Mouse (Mus musculus): ENCODE data around the gene Hist1h1a. TPM values are rescaled to one million over a fixed set of nuclear protein-coding genes. Genes with fewer than 3 reads are reported as not detected.
A peak's percentile ranks its signal among the peaks of the same experiment; 100 is the strongest.
"Not testable (repeated sequence)": the region's sequence is repeated elsewhere in the genome, so short reads cannot be mapped to it uniquely, and the experiment has no call there.

Hist1h1a gene
- total RNA-seq (2014; rRNA removed) = 90.8 and 138 TPM in 2 replicates
- not detected in 2 replicates for polyA plus RNA-seq (2015; fragmentation: Nextera tagmentation; extraction: Ambion mirVana)

GRCm38 (mm10) chr13:23763586-23764323, at the start of gene Hist1h1a:
Gene Hist1h1a (plus strand): TSS chr13:23763666.
- WGBS = 2% methylated on average over 34 of the region's 34 CpGs
- peak within 1 kb of the TSS; percentile 67 for H3K27ac ChIP-seq (ENCODE audit: low read depth, low read length)
- TF ChIP-seq CTCF (IDR thresholded peaks at IDR 0.05) = no peak
- peak within 1 kb of the TSS; percentile 82 for H3K4me2 ChIP-seq (ENCODE audit: low read depth, low read length, poor library complexity, severe bottlenecking)
- H3K4me3 ChIP-seq (ENCODE audit: low read depth, low read length) = peak within 1 kb of the TSS; percentile 58
- peak; percentile 96 for DNase-seq (ENCODE audit: low spot score)
- H3K9ac ChIP-seq (replicated peaks; ENCODE audit: low read length, poor library complexity, severe bottlenecking) = peak within 1 kb of the TSS; percentile 65
- ATAC-seq (ENCODE audit: low FRiP score) = peak; percentile 58
- no peaks in the 10 kb centered on the region for H3K9me3 ChIP-seq (ENCODE audit: low read length)
- H3K36me3 ChIP-seq (ENCODE audit: insufficient read depth, low read length) = no peaks in the 10 kb centered on the region
- H3K4me1 ChIP-seq (ENCODE audit: insufficient read depth, low read length) = 0 out of 2 replicates have a peak, but pooled peaks cover 4% of the 10 kb centered on the region
- H3K27me3 ChIP-seq (ENCODE audit: insufficient read depth, low read length) = no peaks in the 10 kb centered on the region

- Histone ChIP-seq H3K4me2 (ENCODE audit: low read depth, low read length, poor library complexity, severe bottlenecking) (no peak overlapping the region), H3K27ac (ENCODE audit: low read depth, low read length) (no peak overlapping the region), H3K36me3 (ENCODE audit: insufficient read depth, low read length) (no peaks in the 10 kb centered on the region), H3K9me3 (ENCODE audit: low read length) (no peaks in the 10 kb centered on the region), H3K27me3 (ENCODE audit: insufficient read depth, low read length) (no peaks in the 10 kb centered on the region), H3K4me1 (ENCODE audit: insufficient read depth, low read length) (no peaks in the 10 kb centered on the region), H3K4me3 (ENCODE audit: low read depth, low read length) (no peak overlapping the region), H3K9ac (replicated peaks; ENCODE audit: low read length, poor library complexity, severe bottlenecking) (no peak overlapping the region)
- TF ChIP-seq CTCF (IDR thresholded peaks at IDR 0.05) = no peak
- no peak for ATAC-seq (ENCODE audit: low FRiP score)
- no peak for DNase-seq (ENCODE audit: low spot score)
- WGBS = 91% methylated on average over 5 of the region's 5 CpGs
These were observed 47.0 kb upstream of the Hist1h1a start for GRCm38 (mm10) chr13:23716261-23717042.

- Histone ChIP-seq H3K27me3 (ENCODE audit: insufficient read depth, low read length) (no peaks in the 10 kb centered on the region), H3K27ac (ENCODE audit: low read depth, low read length) (no peak overlapping the region), H3K4me3 (ENCODE audit: low read depth, low read length) (no peak overlapping the region), H3K9ac (replicated peaks; ENCODE audit: low read length, poor library complexity, severe bottlenecking) (no peak overlapping the region), H3K36me3 (ENCODE audit: insufficient read depth, low read length) (no peaks in the 10 kb centered on the region), H3K9me3 (ENCODE audit: low read length) (no peaks in the 10 kb centered on the region), H3K4me2 (ENCODE audit: low read depth, low read length, poor library complexity, severe bottlenecking) (no peak overlapping the region), H3K4me1 (ENCODE audit: insufficient read depth, low read length) (no peaks in the 10 kb centered on the region)
- DNase-seq (ENCODE audit: low spot score) (no peak), ATAC-seq (ENCODE audit: low FRiP score) (no peak)
- 62% methylated on average over 11 of the region's 11 CpGs for WGBS
- no peak for TF ChIP-seq CTCF (IDR thresholded peaks at IDR 0.05)
These were observed 46.3 kb upstream of the Hist1h1a start for GRCm38 (mm10) chr13:23717176-23717575.

GRCm38 (mm10) chr13:23717593-23718245, 45.7 kb upstream of the Hist1h1a start:
- not testable (repeated sequence) for H3K36me3 ChIP-seq (ENCODE audit: insufficient read depth, low read length); H3K4me2 ChIP-seq (ENCODE audit: low read depth, low read length, poor library complexity, severe bottlenecking); H3K4me1 ChIP-seq (ENCODE audit: insufficient read depth, low read length); DNase-seq (ENCODE audit: low spot score); H3K27me3 ChIP-seq (ENCODE audit: insufficient read depth, low read length); H3K9ac ChIP-seq (replicated peaks; ENCODE audit: low read length, poor library complexity, severe bottlenecking); H3K27ac ChIP-seq (ENCODE audit: low read depth, low read length); H3K4me3 ChIP-seq (ENCODE audit: low read depth, low read length); H3K9me3 ChIP-seq (ENCODE audit: low read length); ATAC-seq (ENCODE audit: low FRiP score)
- 14% methylated on average over 2 of the region's 2 CpGs for WGBS

- Histone ChIP-seq H3K9me3 (ENCODE audit: low read length) (no peaks in the 10 kb centered on the region), H3K4me1 (ENCODE audit: insufficient read depth, low read length) (no peaks in the 10 kb centered on the region), H3K27me3 (ENCODE audit: insufficient read depth, low read length) (no peaks in the 10 kb centered on the region), H3K4me3 (ENCODE audit: low read depth, low read length) (no peak overlapping the region), H3K36me3 (ENCODE audit: insufficient read depth, low read length) (no peaks in the 10 kb centered on the region), H3K9ac (replicated peaks; ENCODE audit: low read length, poor library complexity, severe bottlenecking) (no peak overlapping the region), H3K4me2 (ENCODE audit: low read depth, low read length, poor library complexity, severe bottlenecking) (no peak overlapping the region), H3K27ac (ENCODE audit: low read depth, low read length) (no peak overlapping the region)
- ATAC-seq (ENCODE audit: low FRiP score) = no peak
- no peak for TF ChIP-seq CTCF (IDR thresholded peaks at IDR 0.05)
- DNase-seq (ENCODE audit: low spot score) = no peak
- 82% methylated on average over 4 of the region's 4 CpGs for WGBS
These were observed 39.2 kb upstream of the Hist1h1a start for GRCm38 (mm10) chr13:23724239-23724638.
